Mouse (Mus musculus) limb, embryonic 12.5 days (tissue): ENCODE data around the gene B3gnt9. TPM values are rescaled to one million over a fixed set of nuclear protein-coding genes. Genes with fewer than 3 reads are reported as not detected.

Experiments
- ATAC-seq: fragments of 200-750 bp; cut with Nextera tagmentation; 2 replicates; pipeline ENCODE4 v1.8.0; 2017; ENCODE audit warnings: low read depth, moderate TSS enrichment; ENCODE audit not compliant: insufficient number of reproducible peaks, insufficient read depth, low FRiP score, low TSS enrichment
- H3K27ac ChIP-seq: fragments of 300-500 bp; sonication (generic); 2 replicates; pipeline ENCODE4 v1.5.1; 2016; ENCODE audit warnings: mild to moderate bottlenecking, moderate library complexity
- H3K27me3 ChIP-seq: fragments of 300-500 bp; sonication (generic); 2 replicates; pipeline ENCODE4 v1.6.1; 2016; ENCODE audit warnings: mild to moderate bottlenecking, moderate library complexity
- H3K36me3 ChIP-seq: fragments of 300-500 bp; sonication (generic); 2 replicates; pipeline ENCODE4 v1.6.1; 2016; ENCODE audit warnings: mild to moderate bottlenecking, moderate library complexity
- H3K4me1 ChIP-seq: fragments of 300-500 bp; sonication (generic); replicated peaks from 2 replicates; pipeline ENCODE4 v1.6.1; 2016
- H3K4me2 ChIP-seq: fragments of 300-500 bp; sonication (generic); 2 replicates; pipeline ENCODE4 v1.6.1; 2016; ENCODE audit warnings: mild to moderate bottlenecking, moderate library complexity
- H3K4me3 ChIP-seq: fragments of 300-500 bp; sonication (generic); replicated peaks from 2 replicates; pipeline ENCODE4 v1.5.1; 2016; ENCODE audit warnings: mild to moderate bottlenecking
- H3K9ac ChIP-seq: fragments of 300-500 bp; sonication (generic); replicated peaks from 2 replicates; pipeline ENCODE4 v1.6.1; 2016; ENCODE audit warnings: mild to moderate bottlenecking, moderate library complexity
- H3K9me3 ChIP-seq: fragments of 300-500 bp; sonication (generic); 2 replicates; pipeline ENCODE4 v1.6.1; 2016; ENCODE audit warnings: mild to moderate bottlenecking, moderate library complexity
- WGBS: fragments of 180-500 bp; shearing (Covaris S2); methylation state at CpG from one replicate; pipeline ENCODE4 v1.1.7; 2016; 5-methylcytosine and 5-hydroxymethylcytosine counted together
- polyA plus RNA-seq: library from polyadenylated mRNA; unstranded; fragments of >200 nt; fragmentation: Nextera tagmentation; extraction: Ambion mirVana; gene quantifications from 2 replicates; pipeline ENCODE4 v1.2.1, GENCODE M21; 2016

The B3gnt9 gene
- polyA plus RNA-seq, 1 experiment from 2014 or later: 5.9 TPM

GRCm38 (mm10) chr8:105268342-105269074 is 13.6 kb upstream of the B3gnt9 start:
- H3K27me3 ChIP-seq: peaks cover 99% of the 10 kb centered on the region
- peaks cover 40% of the 10 kb centered on the region for H3K4me1 ChIP-seq
- H3K4me3 ChIP-seq: peak overlapping the region; percentile 51
- H3K36me3 ChIP-seq: no peaks in the 10 kb centered on the region
- peak overlapping the region; percentile 57 for H3K9ac ChIP-seq
- peak overlapping the region; percentile 86 for H3K4me2 ChIP-seq
- H3K27ac ChIP-seq: no peak overlapping the region
- peak; percentile 54 for ATAC-seq
- WGBS: under 1% methylated on average over 65 of the region's 65 CpGs
- peaks cover 6% of the 10 kb centered on the region; the same call in 1 of the 2 replicates for H3K9me3 ChIP-seq

GRCm38 (mm10) chr8:105266775-105267174 is 11.8 kb upstream of the B3gnt9 start:
- Histone ChIP-seq H3K36me3 (no peaks in the 10 kb centered on the region), H3K9me3 (peaks cover 6% of the 10 kb centered on the region; the same call in 1 of the 2 replicates), H3K4me1 (peaks cover 38% of the 10 kb centered on the region), H3K27me3 (peaks cover 96% of the 10 kb centered on the region), H3K4me3 (no peak overlapping the region), H3K27ac (no peak overlapping the region), H3K4me2 (no peak overlapping the region), H3K9ac (0 out of 2 replicates have a peak overlapping the region, but pooled peaks have one; percentile 23)
- ATAC-seq: no peak
- WGBS: 12% methylated on average over 13 of the region's 13 CpGs

GRCm38 (mm10) chr8:105265128-105265527 is 10.2 kb upstream of the B3gnt9 start:
- Histone ChIP-seq H3K4me2 (peak overlapping the region; percentile 83), H3K36me3 (no peaks in the 10 kb centered on the region), H3K27ac (no peak overlapping the region), H3K9ac (peak overlapping the region; percentile 60; the same call in 1 of the 2 replicates), H3K9me3 (peaks cover 6% of the 10 kb centered on the region; the same call in 1 of the 2 replicates), H3K27me3 (peaks cover 96% of the 10 kb centered on the region), H3K4me1 (peaks cover 29% of the 10 kb centered on the region), H3K4me3 (peak overlapping the region; percentile 69)
- ATAC-seq: no peak
- WGBS: 7% methylated on average over 10 of the region's 10 CpGs

- peaks cover 6% of the 10 kb centered on the region; the same call in 1 of the 2 replicates for H3K9me3 ChIP-seq
- H3K4me3 ChIP-seq: peak within 1 kb of the TSS; percentile 69
- H3K4me1 ChIP-seq: peaks cover 28% of the 10 kb centered on the region
- under 1% methylated on average over 54 of the region's 54 CpGs for WGBS
- ATAC-seq: peak; percentile 42
- H3K27ac ChIP-seq: no peak within 1 kb of the TSS
- H3K9ac ChIP-seq: peak within 1 kb of the TSS; percentile 60
- H3K36me3 ChIP-seq: no peaks in the 10 kb centered on the region
- peaks cover 96% of the 10 kb centered on the region for H3K27me3 ChIP-seq
- peak within 1 kb of the TSS; percentile 83 for H3K4me2 ChIP-seq
Measured at GRCm38 (mm10) chr8:105264024-105264982, 9.3 kb upstream of the B3gnt9 start, which contains the start of the genes Tradd and Fbxl8. Gene Tradd (minus strand): TSS chr8:105264609. Gene Fbxl8 (plus strand): TSS chr8:105264648.

- Histone ChIP-seq H3K36me3 (no peaks in the 10 kb centered on the region), H3K4me3 (peak overlapping the region; percentile 69), H3K4me1 (peaks cover 29% of the 10 kb centered on the region), H3K9ac (no peak overlapping the region), H3K27ac (no peak overlapping the region), H3K4me2 (peak overlapping the region; percentile 83; the same call in 1 of the 2 replicates), H3K27me3 (peaks cover 96% of the 10 kb centered on the region), H3K9me3 (peaks cover 6% of the 10 kb centered on the region; the same call in 1 of the 2 replicates)
- WGBS: 42% methylated on average over 16 of the region's 16 CpGs
- no peak for ATAC-seq
Measured at GRCm38 (mm10) chr8:105263244-105263912, 8.4 kb upstream of the B3gnt9 start.

- Histone ChIP-seq H3K27ac (no peak overlapping the region), H3K4me1 (peaks cover 21% of the 10 kb centered on the region), H3K36me3 (no peaks in the 10 kb centered on the region), H3K4me3 (no peak overlapping the region), H3K4me2 (no peak overlapping the region), H3K27me3 (peaks cover 94% of the 10 kb centered on the region), H3K9ac (no peak overlapping the region), H3K9me3 (peaks cover 5% of the 10 kb centered on the region; the same call in 1 of the 2 replicates)
- 85% methylated on average over 12 of the region's 12 CpGs for WGBS
- ATAC-seq: no peak
Measured at GRCm38 (mm10) chr8:105261326-105261980, 6.5 kb upstream of the B3gnt9 start.

GRCm38 (mm10) chr8:105260371-105261099 is 5.6 kb upstream of the B3gnt9 start:
- no peak overlapping the region for H3K27ac ChIP-seq
- no peak for ATAC-seq
- peaks cover 94% of the 10 kb centered on the region for H3K27me3 ChIP-seq
- H3K4me1 ChIP-seq: peaks cover 23% of the 10 kb centered on the region
- H3K36me3 ChIP-seq: no peaks in the 10 kb centered on the region
- 0 out of 2 replicates have a peak overlapping the region, but pooled peaks have one; percentile 4 for H3K9ac ChIP-seq
- no peak overlapping the region for H3K4me3 ChIP-seq
- 65% methylated on average over 7 of the region's 7 CpGs for WGBS
- no peaks in the 10 kb centered on the region for H3K9me3 ChIP-seq
- no peak overlapping the region for H3K4me2 ChIP-seq

GRCm38 (mm10) chr8:105259721-105260320 is 4.9 kb upstream of the B3gnt9 start:
- Histone ChIP-seq H3K27ac (no peak overlapping the region), H3K36me3 (no peaks in the 10 kb centered on the region), H3K9me3 (no peaks in the 10 kb centered on the region), H3K27me3 (peaks cover 93% of the 10 kb centered on the region), H3K4me3 (peak overlapping the region; percentile 39), H3K4me2 (peak overlapping the region; percentile 73), H3K9ac (peak overlapping the region; percentile 27; the same call in 1 of the 2 replicates), H3K4me1 (peaks cover 26% of the 10 kb centered on the region)
- WGBS: 5% methylated on average over 30 of the region's 30 CpGs
- ATAC-seq: 0 out of 2 replicates have a peak, but pooled peaks have one; percentile 19

- peaks cover 88% of the 10 kb centered on the region for H3K27me3 ChIP-seq
- no peaks in the 10 kb centered on the region for H3K9me3 ChIP-seq
- ATAC-seq: peak; percentile 27; the same call in 1 of the 2 replicates
- H3K36me3 ChIP-seq: no peaks in the 10 kb centered on the region
- peaks cover 28% of the 10 kb centered on the region for H3K4me1 ChIP-seq
- no peak overlapping the region for H3K27ac ChIP-seq
- H3K4me2 ChIP-seq: peak overlapping the region; percentile 73
- peak overlapping the region; percentile 39 for H3K4me3 ChIP-seq
- peak overlapping the region; percentile 27; the same call in 1 of the 2 replicates for H3K9ac ChIP-seq
- WGBS: 2% methylated on average over 55 of the region's 55 CpGs
Measured at GRCm38 (mm10) chr8:105258911-105259720, 4.2 kb upstream of the B3gnt9 start.
